25 mouse cellular contexts compared by ENCODE assay signal in genomic region chr11:40675014-40675730, GRCm38 (mm10). TPM values are rescaled to one million over a fixed set of nuclear protein-coding genes. Genes with fewer than 3 reads are reported as not detected.
DNase-seq lines count a peak whose midpoint lies in the region; ATAC-seq and TF ChIP-seq lines count a peak whose summit lies in the region.
"Had no signal": no experiment of that assay in that cellular context is flagged by ENCODE, and none has a peak within 500 bp of the region (broad histone marks: within the 10 kb centered on the region; RNA-seq: fewer than 3 reads in every experiment).

No protein-coding gene starts in this region.

- H3K9me3 ChIP-seq in heart, embryonic 16.5 days (replicated peaks; ENCODE audit: control insufficient read depth, low read length), result peaks cover 5% of the 10 kb centered on the region
- H3K9me3 ChIP-seq: embryonic facial prominence, embryonic 12.5 days; embryonic facial prominence, embryonic 15.5 days; forebrain, embryonic 15.5 days; heart, embryonic 15.5 days had no signal

- WGBS in heart, embryonic 16.5 days, result 51% methylated on average over 4 of the region's 4 CpGs

- TF ChIP-seq CTCF in layer of hippocampus, adult 2 months (conservative IDR thresholded peaks at IDR 0.05), result no peak

- peak; percentile 90 for ATAC-seq in frontal cortex, adult (ENCODE audit: low TSS enrichment)
- ATAC-seq in heart, embryonic 16.5 days (replicated peaks; ENCODE audit: extremely low read depth, insufficient read depth, low FRiP score), result no peak
- ATAC-seq: forebrain, embryonic 15.5 days; hindbrain, postnatal 0 days; inflammation-experienced regulatory T-cells, adult 6 months had no signal

- H3K27me3 ChIP-seq in heart, embryonic 16.5 days (ENCODE audit: control insufficient read depth, insufficient read depth, low read length), result no peaks in the 10 kb centered on the region
- H3K27me3 ChIP-seq: embryonic facial prominence, embryonic 12.5 days; embryonic facial prominence, embryonic 15.5 days; forebrain, embryonic 15.5 days; heart, embryonic 12.5 days; heart, embryonic 15.5 days had no signal

- H3K36me3 ChIP-seq in heart, embryonic 16.5 days (ENCODE audit: control insufficient read depth, insufficient read depth), result peaks cover 35% of the 10 kb centered on the region

- intact Hi-C loops in heart, postnatal 14 days (cut with DNase I), result no loop called here

- no peak overlapping the region for H3K4me3 ChIP-seq in heart, embryonic 16.5 days (ENCODE audit: low read length)
- H3K4me3 ChIP-seq in layer of hippocampus, adult 2 months, result no peak overlapping the region
- H3K4me3 ChIP-seq: embryonic facial prominence, embryonic 12.5 days; embryonic facial prominence, embryonic 15.5 days; forebrain, embryonic 15.5 days; heart, embryonic 12.5 days; heart, embryonic 15.5 days had no signal

- H3K4me1 ChIP-seq in heart, embryonic 16.5 days (ENCODE audit: control insufficient read depth, insufficient read depth, low read length), result peaks cover 4% of the 10 kb centered on the region
- H3K4me1 ChIP-seq: embryonic facial prominence, embryonic 12.5 days; embryonic facial prominence, embryonic 15.5 days; forebrain, embryonic 15.5 days; heart, embryonic 12.5 days; heart, embryonic 15.5 days had no signal

- H3K9ac ChIP-seq in heart, embryonic 16.5 days (ENCODE audit: low read length), result no peak overlapping the region
- H3K9ac ChIP-seq: embryonic facial prominence, embryonic 12.5 days; embryonic facial prominence, embryonic 15.5 days; forebrain, embryonic 15.5 days; heart, embryonic 12.5 days; heart, embryonic 15.5 days; hindbrain, embryonic 14.5 days had no signal

- DNase-seq in frontal cortex, postnatal 25 days (ENCODE audit: low spot score in 2 of 2), result no peak
- no peak for DNase-seq in heart, postnatal 14 days
- DNase-seq in layer of hippocampus, adult 2 months (ENCODE audit: low spot score in 2 of 2), result no peak
- no peak for DNase-seq in layer of hippocampus, postnatal 36 days
- DNase-seq in T-cell, adult 2 months (ENCODE audit: low spot score), result no peak
- DNase-seq: adrenal gland, postnatal 10 days; adrenal gland, postnatal 36 days; cerebellum, adult 11 months; cerebellum, adult 2 months; cerebellum, adult 9-11 months; cerebellum, postnatal 25 days; gastrocnemius, postnatal 36 days; heart, postnatal 36 days; kidney, adult 11 months had no signal

- no peak overlapping the region for H3K27ac ChIP-seq in heart, embryonic 16.5 days (ENCODE audit: low read length)
- peak overlapping the region; percentile 56 for H3K27ac ChIP-seq in layer of hippocampus, adult 2 months
- H3K27ac ChIP-seq: embryonic facial prominence, embryonic 12.5 days; embryonic facial prominence, embryonic 15.5 days; forebrain, embryonic 15.5 days; heart, embryonic 15.5 days; hindbrain, embryonic 14.5 days; hindbrain, postnatal 0 days had no signal

- H3K4me2 ChIP-seq in heart, embryonic 16.5 days (ENCODE audit: low read depth, low read length), result peak overlapping the region; percentile 28
- H3K4me2 ChIP-seq: embryonic facial prominence, embryonic 12.5 days; embryonic facial prominence, embryonic 15.5 days; forebrain, embryonic 15.5 days; heart, embryonic 12.5 days; heart, embryonic 15.5 days; hindbrain, embryonic 14.5 days had no signal

RNA-seq across cellular contexts. Expression of gene Mat2b, which starts 19.8 kb away (rescaled TPM):
- polyA plus RNA-seq in heart, embryonic 16.5 days (2015; fragmentation: Nextera tagmentation; extraction: Ambion mirVana), result 128 and 144 TPM in 2 replicates
- total RNA-seq in heart, postnatal 14 days (2021), result 100 to 1,000 TPM in 1 of 2 experiments, 10 to 100 TPM in 1; 94.3 to 102 TPM
- total RNA-seq in layer of hippocampus, adult 2 months (2021), result 100 to 1,000 TPM; 125 to 128 TPM
- 100 to 1,000 TPM; 120 to 130 TPM for total RNA-seq in layer of hippocampus, postnatal 36 days (2021)

RNA-seq across cellular contexts. Expression of gene Hmmr, which starts 58.0 kb away (rescaled TPM):
- polyA plus RNA-seq in heart, embryonic 16.5 days (2015; fragmentation: Nextera tagmentation; extraction: Ambion mirVana), result 49.2 and 55.6 TPM in 2 replicates
- 1 to 10 TPM; 2.0 to 4.4 TPM for total RNA-seq in heart, postnatal 14 days (2021)
- total RNA-seq in layer of hippocampus, adult 2 months (2021), result under 1 TPM; 0.20 to 0.51 TPM
- under 1 TPM; 0.30 to 0.61 TPM for total RNA-seq in layer of hippocampus, postnatal 36 days (2021)
- total RNA-seq: gastrocnemius, adult 8-10 months had no signal

RNA-seq across cellular contexts. Expression of gene Nudcd2, which starts 58.3 kb away (rescaled TPM):
- 88.2 and 90.3 TPM in 2 replicates for polyA plus RNA-seq in heart, embryonic 16.5 days (2015; fragmentation: Nextera tagmentation; extraction: Ambion mirVana)
- total RNA-seq in heart, postnatal 14 days (2021), result 10 to 100 TPM; 14.0 to 17.1 TPM
- 10 to 100 TPM; 16.1 to 25.0 TPM for total RNA-seq in layer of hippocampus, adult 2 months (2021)
- 10 to 100 TPM; 20.4 to 22.1 TPM for total RNA-seq in layer of hippocampus, postnatal 36 days (2021)
